Mouse (Mus musculus): ENCODE data around the gene Nptn.
"Not testable (repeated sequence)": the region's sequence is repeated elsewhere in the genome, so short reads cannot be mapped to it uniquely, and the experiment has no call there.

DNA sequence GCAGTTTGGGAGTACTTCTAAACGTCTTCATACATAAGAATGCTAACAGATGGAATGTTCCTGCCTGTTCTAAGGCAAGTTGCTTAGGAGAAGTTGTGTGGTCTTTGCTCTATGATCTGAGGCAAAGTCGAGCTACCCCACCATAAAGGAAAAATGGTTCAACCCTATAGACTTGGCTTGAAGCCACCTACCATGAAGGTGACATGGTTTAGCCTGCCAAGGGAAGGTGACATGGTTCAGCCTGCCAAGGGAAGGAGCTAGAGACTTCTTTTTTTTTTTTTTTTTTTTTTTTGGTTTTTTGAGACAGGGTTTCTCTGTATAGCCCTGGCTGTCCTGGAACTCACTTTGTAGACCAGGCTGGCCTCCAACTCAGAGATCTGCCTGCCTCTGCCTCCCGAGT is 16.1 kb upstream of the Nptn start:
- not testable (repeated sequence) for TF ChIP-seq POLR2A, CTCF (IDR thresholded peaks at IDR 0.05; ENCODE audit: extremely low read depth, insufficient read depth, low read length)
